Mouse (Mus musculus) c-Kit-positive CD71-negative TER-119-negative erythroid progenitor cells, embryonic 14.5 days (primary cell): ENCODE results near the gene Trim71.

Experiments
- DNase-seq: peaks from one replicate; pipeline ENCODE4 v3.0.0-alpha.2; 2013; ENCODE audit warnings: low read depth

Gene Trim71

GRCm38 (mm10) chr9:114484771-114485170 is 79.4 kb downstream of the Trim71 start:
- no peak for DNase-seq

- DNase-seq, result no peak
Measured at GRCm38 (mm10) chr9:114480940-114481339, 83.2 kb downstream of the Trim71 start.

GRCm38 (mm10) chr9:114477019-114477418 is 87.2 kb downstream of the Trim71 start:
- DNase-seq, result no peak

GRCm38 (mm10) chr9:114471892-114472291 is 92.3 kb downstream of the Trim71 start:
- DNase-seq, result no peak

GRCm38 (mm10) chr9:114468701-114469100 is 95.5 kb downstream of the Trim71 start:
- no peak for DNase-seq

GRCm38 (mm10) chr9:114468217-114468616 is 96.0 kb downstream of the Trim71 start:
- DNase-seq, result no peak

- DNase-seq, result no peak
Measured at GRCm38 (mm10) chr9:114466871-114467270, 97.3 kb downstream of the Trim71 start.

- no peak for DNase-seq
Measured at GRCm38 (mm10) chr9:114465442-114465841, 98.7 kb downstream of the Trim71 start.

- no peak for DNase-seq
Measured at GRCm38 (mm10) chr9:114462569-114462968, 101.6 kb downstream of the Trim71 start.

GRCm38 (mm10) chr9:114458436-114458835 is 105.7 kb downstream of the Trim71 start:
- no peak for DNase-seq
